Mouse (Mus musculus): Measurements from ENCODE around the gene Usp48. TPM values are rescaled to one million over a fixed set of nuclear protein-coding genes. Genes with fewer than 3 reads are reported as not detected.

Usp48 gene
- polyA plus RNA-seq, 1 experiment, result 67.5 TPM

DNA sequence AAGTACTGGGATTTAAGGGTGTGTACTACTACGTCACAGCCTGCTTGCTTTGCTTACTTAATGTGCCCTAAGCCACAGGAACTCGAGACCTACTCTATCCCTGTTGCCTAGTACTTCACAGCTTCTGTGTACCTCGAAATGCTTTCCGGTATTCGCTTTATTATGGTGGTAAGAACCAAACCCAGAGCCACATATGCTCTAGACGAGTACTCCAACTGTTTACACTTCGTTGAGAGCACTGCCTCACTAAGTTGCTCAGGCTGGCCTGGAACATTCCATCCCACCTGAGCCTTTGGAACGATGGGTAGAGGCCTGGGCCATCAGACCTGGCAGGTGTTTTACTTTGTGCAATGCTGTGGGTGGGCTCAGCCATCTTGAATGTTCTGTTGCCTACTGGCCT lies 101.7 kb downstream of the Usp48 start:
- TF ChIP-seq POLR2A (IDR thresholded peaks at IDR 0.05; ENCODE audit: borderline replicate concordance, extremely low read depth, low read depth, low read length) (no peak), CTCF (IDR thresholded peaks at IDR 0.05; ENCODE audit: insufficient read depth, low read length) (no peak)
- peak; percentile 32 for DNase-seq
- H3K4me3 ChIP-seq (replicated peaks; ENCODE audit: extremely low read depth, low read depth, low read length), result no peak overlapping the region
- H3K4me1 ChIP-seq (ENCODE audit: control insufficient read depth, insufficient read depth, low read length), result no peaks in the 10 kb centered on the region; the same call in 1 of the 2 replicates
- WGBS, result 64% methylated on average over 8 of the region's 8 CpGs

DNA sequence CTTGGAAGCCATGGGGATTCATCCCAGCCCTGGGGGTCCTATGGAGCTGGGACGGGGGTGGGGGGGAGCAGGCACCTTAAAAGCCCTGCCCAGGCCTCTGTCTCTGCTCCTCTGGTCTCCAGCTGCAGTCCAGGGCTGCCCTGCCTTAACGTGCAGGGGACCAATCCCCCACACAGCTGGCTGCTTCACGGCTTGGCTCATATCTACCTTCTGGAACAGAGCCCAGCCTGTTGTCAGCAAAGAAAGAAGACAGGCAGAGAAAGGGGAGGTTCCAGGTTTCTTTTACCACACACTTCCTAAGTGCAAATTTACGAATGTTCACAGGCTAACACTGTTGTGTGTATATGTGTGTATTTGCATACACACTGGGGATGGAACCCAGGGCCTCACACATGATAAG lies 102.3 kb downstream of the Usp48 start:
- DNase-seq, result no peak
- H3K4me3 ChIP-seq (replicated peaks; ENCODE audit: extremely low read depth, low read depth, low read length), result no peak overlapping the region
- 20% methylated on average over 4 of the region's 4 CpGs for WGBS

DNA sequence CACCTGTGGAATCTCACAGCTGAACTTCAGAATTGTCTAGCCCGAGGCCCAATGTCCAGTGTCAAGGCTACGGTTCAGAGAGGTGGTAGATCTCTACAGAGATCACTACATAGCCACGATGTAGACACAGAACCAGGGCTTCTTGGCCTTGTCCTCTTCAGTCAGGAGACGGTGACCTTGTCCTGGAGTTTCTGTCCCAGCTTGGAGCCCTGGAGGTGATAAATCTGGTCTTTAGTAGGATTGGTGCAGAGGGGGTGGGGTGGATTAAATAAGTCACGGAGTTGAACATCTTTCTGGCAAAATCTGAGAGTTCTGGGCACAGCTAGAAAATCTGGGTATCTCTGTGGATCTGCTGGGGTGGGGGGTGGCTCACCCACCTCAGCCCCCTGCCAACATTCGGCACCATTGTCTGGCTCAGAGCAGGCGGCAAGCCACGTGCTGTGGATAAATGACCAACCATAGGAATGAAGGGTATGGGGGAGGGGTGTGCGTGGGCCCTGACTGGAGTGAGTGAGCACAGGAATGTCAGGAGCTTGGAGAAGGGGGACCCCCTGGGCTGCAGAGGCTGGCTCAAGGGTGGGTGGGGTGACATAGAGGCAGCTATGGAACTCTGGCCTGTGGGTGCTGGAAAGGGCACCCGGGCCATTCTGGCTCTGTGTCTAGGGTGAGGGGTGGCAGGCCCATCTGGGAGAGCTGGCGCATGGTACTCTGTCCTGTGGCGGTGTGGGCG lies 103.8 kb downstream of the Usp48 start:
- WGBS, result 66% methylated on average over 13 of the region's 13 CpGs
- H3K4me1 ChIP-seq (ENCODE audit: control insufficient read depth, insufficient read depth, low read length), result no peaks in the 10 kb centered on the region; the same call in 1 of the 2 replicates
- no peak overlapping the region for H3K4me3 ChIP-seq (replicated peaks; ENCODE audit: extremely low read depth, low read depth, low read length)
- TF ChIP-seq CTCF (IDR thresholded peaks at IDR 0.05; ENCODE audit: insufficient read depth, low read length) (no peak), POLR2A (IDR thresholded peaks at IDR 0.05; ENCODE audit: borderline replicate concordance, extremely low read depth, low read depth, low read length) (no peak)
- peak; percentile 38 for DNase-seq

More for the DNA sequence above, 102.3 kb downstream of the Usp48 start:
- no peaks in the 10 kb centered on the region; the same call in 1 of the 2 replicates for H3K4me1 ChIP-seq (ENCODE audit: control insufficient read depth, insufficient read depth, low read length)
- TF ChIP-seq POLR2A (IDR thresholded peaks at IDR 0.05; ENCODE audit: borderline replicate concordance, extremely low read depth, low read depth, low read length), result no peak

DNA sequence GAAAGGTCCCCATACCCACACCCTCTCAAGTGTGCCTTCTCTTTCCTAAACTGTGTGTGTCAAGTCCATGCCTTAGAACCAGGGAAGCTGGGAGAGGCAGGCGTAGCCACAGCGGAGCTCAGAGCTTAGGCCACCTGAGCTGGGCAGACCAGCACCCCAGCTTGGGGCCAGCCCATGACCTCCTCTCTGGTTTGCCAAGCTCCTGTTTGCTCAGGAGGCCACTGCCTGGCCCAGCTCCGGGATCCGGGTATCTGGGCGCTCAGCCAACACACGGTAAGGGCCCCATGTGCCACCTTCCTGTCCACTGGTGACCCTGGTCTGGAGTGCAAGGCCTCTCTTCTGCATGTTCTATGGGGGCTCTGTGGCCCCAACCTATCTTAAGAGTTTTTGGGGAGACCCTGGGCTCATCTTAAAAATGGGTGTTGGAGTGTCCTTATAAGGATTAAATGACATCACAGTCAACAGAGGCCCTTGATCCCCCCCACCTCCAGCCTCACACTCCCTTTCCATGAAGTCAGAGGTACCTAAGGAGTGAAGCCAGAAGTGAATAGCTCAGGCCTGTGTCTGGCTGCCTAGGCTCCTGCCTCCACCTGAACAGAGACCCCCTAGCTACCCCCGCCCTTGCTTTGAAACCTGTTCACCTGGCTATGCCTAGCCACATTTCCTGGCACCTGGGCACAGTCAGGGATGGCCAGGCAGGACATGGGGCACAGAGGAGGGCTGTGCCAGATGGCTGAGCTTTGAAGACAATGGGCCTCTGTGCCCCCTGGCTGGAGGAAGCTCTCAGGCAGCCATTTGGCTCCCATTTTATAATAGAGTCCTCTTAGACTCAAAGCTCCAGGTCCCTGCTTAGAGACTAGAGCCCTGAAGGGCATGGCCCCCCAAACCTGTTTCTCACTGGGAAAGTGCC lies 104.8 kb downstream of the Usp48 start:
- Histone ChIP-seq H3K4me1 (ENCODE audit: control insufficient read depth, insufficient read depth, low read length) (no peaks in the 10 kb centered on the region; the same call in 1 of the 2 replicates), H3K4me3 (replicated peaks; ENCODE audit: extremely low read depth, low read depth, low read length) (no peak overlapping the region)
- TF ChIP-seq POLR2A (IDR thresholded peaks at IDR 0.05; ENCODE audit: borderline replicate concordance, extremely low read depth, low read depth, low read length), result no peak; the same call in 1 of the 2 replicates
- no peak for TF ChIP-seq CTCF (IDR thresholded peaks at IDR 0.05; ENCODE audit: insufficient read depth, low read length)
- peak; percentile 67 for DNase-seq
- WGBS, result 51% methylated on average over 7 of the region's 7 CpGs

DNA sequence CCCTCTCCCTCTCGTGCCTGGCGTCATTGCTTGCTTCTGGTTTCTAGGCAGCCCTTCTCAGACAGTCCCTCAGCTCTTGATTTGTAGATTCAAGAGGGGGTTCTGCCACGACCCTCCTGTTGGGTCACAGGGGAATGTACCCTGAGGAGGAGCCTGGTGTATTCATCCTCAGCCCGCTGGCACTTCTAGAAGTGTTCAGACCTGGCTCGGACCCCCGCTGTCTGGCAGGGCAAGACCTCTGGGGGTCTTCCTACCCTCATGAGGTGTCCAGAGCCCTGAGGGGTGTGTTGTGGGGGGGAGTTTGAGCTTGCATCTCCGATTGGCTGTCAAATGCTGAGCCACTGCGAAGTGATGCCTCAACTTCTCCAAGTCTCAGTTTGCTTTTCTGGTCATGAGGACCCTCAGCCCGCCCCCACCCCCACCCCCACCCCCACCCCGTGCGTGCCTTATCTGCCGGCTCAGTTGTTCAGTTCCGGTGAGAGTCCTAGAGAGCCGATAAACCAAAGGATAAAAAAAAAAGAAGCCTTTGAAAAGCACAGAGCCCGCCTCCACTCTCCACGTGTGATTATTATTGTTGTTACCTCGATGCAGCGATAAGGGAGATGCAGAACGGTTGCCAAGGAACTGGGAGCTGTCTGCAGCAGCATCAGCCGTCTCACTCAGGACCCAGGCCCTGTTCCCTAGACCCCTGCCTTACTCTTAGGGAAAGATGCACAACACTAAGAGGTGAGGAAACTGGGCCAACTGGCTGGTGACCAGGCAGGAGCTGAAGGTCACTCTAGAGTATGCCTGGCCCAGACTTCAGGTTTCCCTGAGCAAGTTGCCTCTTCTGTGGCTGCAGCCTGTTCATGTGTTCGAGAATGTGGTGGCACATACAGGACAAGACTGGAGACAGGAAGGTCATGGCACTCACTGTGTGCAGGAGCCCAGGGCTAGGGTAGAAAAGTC lies 106.0 kb downstream of the Usp48 start:
- peak; percentile 33 for DNase-seq
- WGBS, result 39% methylated on average over 21 of the region's 21 CpGs
- no peak overlapping the region for H3K4me3 ChIP-seq (replicated peaks; ENCODE audit: extremely low read depth, low read depth, low read length)
- no peaks in the 10 kb centered on the region; the same call in 1 of the 2 replicates for H3K4me1 ChIP-seq (ENCODE audit: control insufficient read depth, insufficient read depth, low read length)
- TF ChIP-seq POLR2A (IDR thresholded peaks at IDR 0.05; ENCODE audit: borderline replicate concordance, extremely low read depth, low read depth, low read length) (no peak), CTCF (IDR thresholded peaks at IDR 0.05; ENCODE audit: insufficient read depth, low read length) (no peak)

DNA sequence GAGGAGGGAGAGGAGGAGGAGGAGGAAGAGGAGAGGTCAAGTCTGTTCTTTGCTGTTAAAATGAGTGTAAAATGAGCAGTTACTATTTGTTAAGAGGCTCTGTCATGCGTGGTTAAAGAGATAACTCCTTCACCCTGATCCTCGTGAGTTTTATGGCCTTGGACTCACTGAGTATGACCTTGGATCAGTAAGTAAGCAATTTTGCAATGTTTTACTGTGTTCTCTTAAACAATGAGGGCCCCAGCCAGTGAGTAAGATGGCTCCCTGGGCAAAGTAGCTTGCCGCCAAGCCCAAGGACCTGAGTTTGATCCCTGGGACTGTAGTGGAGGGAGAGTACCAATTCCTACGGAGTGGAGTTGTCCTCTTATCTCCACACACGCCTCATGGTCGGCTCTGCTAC lies 107.4 kb downstream of the Usp48 start:
- whole genome bisulfite sequencing, result 52% methylated on average over 6 of the region's 6 CpGs
- no peak for DNase-seq
- TF ChIP-seq POLR2A (IDR thresholded peaks at IDR 0.05; ENCODE audit: borderline replicate concordance, extremely low read depth, low read depth, low read length) (no peak), CTCF (IDR thresholded peaks at IDR 0.05; ENCODE audit: insufficient read depth, low read length) (no peak)
- Histone ChIP-seq H3K4me1 (ENCODE audit: control insufficient read depth, insufficient read depth, low read length) (no peaks in the 10 kb centered on the region; the same call in 1 of the 2 replicates), H3K4me3 (replicated peaks; ENCODE audit: extremely low read depth, low read depth, low read length) (no peak overlapping the region)

DNA sequence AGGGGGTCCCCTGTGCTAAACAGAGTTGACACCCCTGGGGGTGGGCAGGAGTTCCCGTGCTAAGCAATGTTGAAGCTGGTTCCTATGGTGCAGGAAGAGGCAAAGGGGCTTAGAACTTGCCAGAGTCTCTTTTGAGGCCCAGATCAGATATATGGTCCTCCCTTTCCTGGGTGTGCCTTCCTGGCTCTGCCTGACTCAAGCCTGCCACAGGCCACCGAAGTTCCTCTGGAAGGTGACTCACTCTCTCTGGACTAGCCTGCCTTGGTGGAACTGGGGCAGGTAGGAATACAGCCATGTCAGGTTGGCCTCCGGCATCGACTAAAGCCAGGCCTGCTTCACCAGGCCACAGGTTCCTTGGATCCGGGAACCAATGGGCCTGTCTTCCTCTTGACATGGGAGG lies 109.5 kb downstream of the Usp48 start:
- DNase-seq, result no peak
- TF ChIP-seq POLR2A (IDR thresholded peaks at IDR 0.05; ENCODE audit: borderline replicate concordance, extremely low read depth, low read depth, low read length), result no peak
- WGBS, result 80% methylated on average over 5 of the region's 5 CpGs
- H3K4me3 ChIP-seq (replicated peaks; ENCODE audit: extremely low read depth, low read depth, low read length), result no peak overlapping the region
- no peaks in the 10 kb centered on the region for H3K4me1 ChIP-seq (ENCODE audit: control insufficient read depth, insufficient read depth, low read length)

DNA sequence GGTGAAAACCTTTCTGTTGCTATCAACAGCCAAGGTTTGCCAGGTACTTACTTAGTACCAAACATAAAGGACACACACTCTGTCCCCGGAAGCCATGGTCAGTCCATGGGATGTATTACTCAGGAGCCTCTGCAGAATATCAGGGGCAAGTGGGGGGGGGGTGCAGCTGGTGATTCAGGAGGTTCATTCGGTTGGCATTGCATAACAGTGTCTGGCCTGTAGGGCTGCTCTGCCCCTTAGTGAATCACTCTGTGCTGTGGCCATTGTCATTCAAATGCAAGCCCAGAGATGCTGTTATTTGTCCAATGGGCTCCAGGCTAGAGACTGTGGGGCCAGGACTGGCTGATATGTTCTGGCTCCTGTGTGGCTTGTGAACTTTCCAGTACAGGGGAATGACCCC lies 111.0 kb downstream of the Usp48 start:
- DNase-seq, result no peak
- Histone ChIP-seq H3K4me1 (ENCODE audit: control insufficient read depth, insufficient read depth, low read length) (no peaks in the 10 kb centered on the region), H3K4me3 (replicated peaks; ENCODE audit: extremely low read depth, low read depth, low read length) (no peak overlapping the region)
- WGBS, result 58% methylated on average over 2 of the region's 2 CpGs
- no peak for TF ChIP-seq POLR2A (IDR thresholded peaks at IDR 0.05; ENCODE audit: borderline replicate concordance, extremely low read depth, low read depth, low read length)
- TF ChIP-seq CTCF (IDR thresholded peaks at IDR 0.05; ENCODE audit: insufficient read depth, low read length), result no peak

DNA sequence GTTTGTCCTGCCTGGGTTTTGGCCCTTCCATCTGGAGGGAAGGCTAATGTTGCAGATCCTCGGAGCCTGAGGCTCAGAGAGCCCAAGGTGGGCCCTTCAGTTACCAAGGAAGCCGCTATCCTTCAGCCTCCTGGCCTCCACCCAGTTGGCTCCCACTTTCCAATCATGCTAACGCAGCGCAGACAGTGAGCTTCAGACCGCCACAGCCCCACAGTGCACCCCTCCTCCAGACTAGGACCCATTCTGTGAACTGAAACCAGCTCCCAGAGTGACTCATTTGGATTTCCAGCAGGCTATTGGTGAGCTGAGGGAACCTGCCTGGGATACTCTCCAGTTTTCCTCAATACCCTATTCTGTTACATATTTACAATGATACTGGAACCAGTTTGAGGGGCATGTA lies 111.8 kb downstream of the Usp48 start:
- TF ChIP-seq CTCF (IDR thresholded peaks at IDR 0.05; ENCODE audit: insufficient read depth, low read length) (no peak), POLR2A (IDR thresholded peaks at IDR 0.05; ENCODE audit: borderline replicate concordance, extremely low read depth, low read depth, low read length) (no peak)
- DNase-seq, result no peak
- Histone ChIP-seq H3K4me1 (ENCODE audit: control insufficient read depth, insufficient read depth, low read length) (no peaks in the 10 kb centered on the region), H3K4me3 (replicated peaks; ENCODE audit: extremely low read depth, low read depth, low read length) (no peak overlapping the region)
- 61% methylated on average over 5 of the region's 5 CpGs for WGBS

Measured in lung, adult 2 months (tissue).